Mouse (Mus musculus) mature B cell (primary cell): ENCODE data around the gene Anapc16.
"Not testable (repeated sequence)": the region's sequence is repeated elsewhere in the genome, so short reads cannot be mapped to it uniquely, and the experiment has no call there.

ENCODE experiments used
- in situ Hi-C: fragments of 300-500 bp; cut with MboI; formaldehyde crosslinking; loops from 2 replicates; pipeline ENCODE4 v1.14.3; 2019

Gene Anapc16

DNA sequence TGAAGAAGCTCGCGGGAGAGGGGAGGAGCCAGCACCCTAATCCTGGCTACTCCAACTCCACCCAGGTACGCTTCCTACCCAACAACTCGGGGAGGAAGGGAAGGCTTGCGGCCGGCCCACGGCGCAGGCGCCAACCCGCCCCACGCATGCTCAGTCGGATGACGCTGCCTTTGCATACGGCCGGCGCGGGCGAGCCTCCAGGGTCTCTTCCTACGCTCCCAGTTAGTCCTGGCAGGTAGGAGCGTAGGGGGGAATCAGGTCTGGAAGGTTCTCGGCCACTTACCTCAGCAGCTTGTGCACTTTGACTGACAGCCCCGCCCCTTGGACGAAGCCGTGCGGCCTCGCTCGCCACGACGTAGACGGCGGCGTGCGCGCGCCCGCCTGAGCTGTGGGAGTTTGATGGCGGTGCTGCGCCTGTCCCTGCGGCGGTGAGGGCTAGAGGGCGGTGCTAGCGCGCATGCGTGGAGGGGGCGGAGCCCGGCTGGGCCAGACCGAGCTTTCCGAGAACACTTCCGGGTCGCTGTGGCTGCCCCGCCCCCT, at the start of gene Anapc16, which contains the start of gene Ascc1:
Anapc16 (minus strand) TSS at position 463 of the 540 bp plus-strand sequence.
Ascc1 (plus strand) TSS at position 133 of the 540 bp plus-strand sequence.
- in situ Hi-C loops, result no loop called here

DNA sequence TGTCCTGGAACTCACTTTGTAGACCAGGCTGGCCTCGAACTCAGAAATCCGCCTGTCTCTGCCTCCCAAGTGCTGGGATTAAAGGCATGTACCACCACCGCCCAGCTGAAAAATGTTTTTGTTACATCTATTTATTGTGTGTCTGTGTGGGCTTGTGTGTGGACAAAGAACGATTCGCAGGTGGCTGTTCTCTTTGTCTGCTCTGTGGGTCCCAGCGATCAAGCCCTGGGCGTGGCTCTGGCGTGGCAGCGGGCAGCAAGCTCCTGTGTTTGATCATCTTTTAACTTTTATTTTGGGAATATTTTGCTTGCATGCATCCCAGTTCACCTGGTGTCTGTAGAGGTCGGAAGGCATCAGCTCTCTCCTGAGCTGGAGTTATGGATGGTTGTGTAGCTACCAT, 47.6 kb upstream of the Anapc16 start:
- in situ Hi-C loops, result no loop called here

DNA sequence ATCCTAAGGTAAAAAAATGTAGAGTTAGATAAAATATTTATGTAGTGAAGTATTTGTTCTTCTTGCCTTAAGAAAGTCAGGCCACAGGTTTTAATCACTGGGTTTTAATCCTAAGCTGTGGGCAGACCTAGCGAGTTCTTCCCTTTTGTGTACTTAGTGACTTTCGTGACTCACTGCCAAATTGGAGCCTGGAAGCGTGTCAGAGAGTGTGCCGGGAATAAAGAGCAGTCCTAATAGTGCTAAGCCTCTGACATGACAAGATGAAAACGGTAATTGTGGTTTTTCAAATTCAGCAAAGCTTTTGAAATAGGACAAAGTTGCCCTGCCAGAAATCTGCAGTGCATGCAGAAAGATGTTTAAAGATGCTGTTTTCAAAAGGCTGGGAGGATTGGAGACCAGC, 43.8 kb upstream of the Anapc16 start:
- in situ Hi-C loops, result no loop called here

DNA sequence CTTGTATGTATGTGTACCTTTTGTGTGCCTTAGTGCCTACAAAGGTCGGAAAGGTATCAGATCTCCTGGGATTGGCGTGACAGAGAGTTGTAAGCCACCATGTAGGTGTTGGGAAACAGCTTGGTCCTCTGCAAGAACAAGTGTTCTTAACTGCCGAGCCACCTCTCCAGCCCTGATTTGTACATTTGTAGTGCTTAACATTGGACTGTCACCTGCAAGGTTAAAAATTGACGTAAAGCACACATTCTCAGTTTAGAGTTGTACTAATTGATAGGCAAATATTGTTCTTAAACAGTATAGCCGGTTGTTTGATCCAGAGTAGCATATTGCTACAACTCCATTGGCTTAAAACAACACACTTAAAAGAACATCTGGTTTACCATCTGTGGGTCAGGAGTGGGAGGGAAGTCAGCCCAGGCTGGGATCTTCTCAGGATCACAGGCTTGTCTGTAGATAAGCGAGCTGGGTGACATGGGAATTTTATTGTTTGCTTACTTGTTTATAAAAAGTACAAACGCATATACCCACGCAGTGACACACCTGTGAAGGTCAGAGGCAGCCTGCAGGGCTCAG, 39.5 kb upstream of the Anapc16 start:
- in situ Hi-C loops, result no loop called here

DNA sequence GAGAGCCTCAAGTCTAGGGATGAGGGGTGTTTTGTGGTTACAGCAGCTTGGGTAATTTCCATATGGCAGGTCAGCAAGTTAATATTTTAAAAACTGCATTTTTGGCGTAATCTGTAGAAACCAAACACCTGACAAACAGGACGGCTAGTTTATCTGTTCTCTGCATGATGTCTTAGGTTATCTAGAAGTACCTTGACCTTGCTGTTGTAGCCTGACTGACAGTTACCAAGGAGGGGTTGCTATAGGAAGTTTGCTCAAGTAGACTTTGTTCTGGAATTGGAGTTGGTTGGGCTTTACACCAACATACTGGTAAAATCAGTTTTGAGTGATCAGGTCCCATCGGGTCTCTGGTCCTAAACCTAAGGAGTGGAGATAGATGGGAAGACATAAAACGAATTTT, 32.8 kb upstream of the Anapc16 start:
- in situ Hi-C loops, result no loop called here

DNA sequence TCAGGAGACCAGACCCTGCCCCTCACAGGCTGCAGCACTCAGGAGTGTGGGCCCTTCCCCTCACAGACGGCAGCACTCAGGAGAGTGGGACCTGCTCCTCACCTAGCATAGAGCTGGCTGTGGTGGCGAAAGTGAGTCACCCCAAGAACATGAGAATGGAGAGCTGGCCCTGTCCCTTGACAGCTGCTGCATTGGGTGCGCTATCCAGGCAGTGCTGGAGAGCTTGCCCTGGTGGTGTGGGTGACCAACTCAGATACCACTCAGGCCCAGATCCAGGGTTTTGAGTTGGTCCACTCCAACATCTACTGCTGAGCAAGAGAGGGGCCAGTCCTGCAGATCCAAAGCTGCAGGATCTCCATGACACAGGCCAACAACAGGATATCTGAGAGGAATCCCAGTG, 31.7 kb upstream of the Anapc16 start:
- in situ Hi-C loops, result no loop called here

DNA sequence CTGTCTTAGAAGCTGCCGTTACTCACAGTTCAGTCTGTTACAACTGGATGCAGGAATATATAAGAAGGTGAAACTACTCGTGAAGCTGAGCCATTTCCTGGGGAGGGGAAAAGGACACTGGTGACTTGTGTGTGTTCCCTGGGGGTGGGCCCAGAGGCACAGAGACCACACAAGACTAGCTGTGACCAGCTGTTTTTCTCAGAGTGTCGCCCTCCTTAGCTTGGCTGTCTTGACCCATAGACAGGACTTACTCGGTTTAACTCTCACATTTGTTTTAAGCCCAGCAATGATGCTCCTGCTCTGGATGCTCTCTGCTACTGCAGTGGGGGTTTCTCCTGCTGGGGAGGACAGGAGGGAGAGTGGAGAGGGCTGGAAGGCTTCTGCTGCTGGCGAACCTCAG, 30.1 kb upstream of the Anapc16 start:
- in situ Hi-C loops, result no loop called here

DNA sequence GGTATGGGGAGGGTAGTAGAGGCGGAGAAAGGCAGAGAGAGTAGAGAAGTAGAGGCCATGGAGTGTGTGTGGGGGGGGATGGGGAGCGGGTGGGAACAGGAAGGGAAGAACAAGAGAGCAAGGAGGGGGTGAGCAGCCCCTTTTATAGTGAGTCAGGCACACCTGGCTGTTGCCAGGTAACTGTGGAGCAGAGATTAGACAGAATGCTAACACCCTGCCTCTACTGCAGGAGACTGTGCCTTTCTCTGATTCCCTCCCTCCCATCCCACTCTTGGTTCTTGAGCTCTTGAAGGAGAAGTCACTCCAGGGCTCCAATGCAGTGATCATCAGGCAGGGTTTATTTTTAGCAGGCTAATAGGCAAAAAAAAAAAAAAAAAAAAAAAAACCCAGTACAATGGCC, 29.7 kb upstream of the Anapc16 start:
- in situ Hi-C loops, result no loop called here

DNA sequence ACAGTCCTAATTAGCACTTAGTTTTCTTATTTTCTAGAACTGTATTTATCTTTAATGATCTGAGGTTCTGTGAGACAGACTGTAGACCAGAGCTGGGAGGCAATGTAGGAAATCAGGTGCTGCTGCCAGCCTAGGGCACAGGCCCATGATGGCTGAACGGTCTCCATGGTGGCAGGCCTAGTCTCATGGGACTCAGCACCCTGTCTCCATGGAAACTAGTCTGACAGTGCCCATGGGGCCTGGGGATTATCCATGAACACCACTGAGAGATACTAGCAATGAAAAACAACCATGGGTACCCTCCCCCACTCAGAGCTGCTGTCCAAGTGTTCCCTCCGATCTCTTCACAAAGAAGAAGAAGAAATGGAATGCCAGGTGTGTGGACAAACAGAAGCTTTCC, 29.1 kb upstream of the Anapc16 start:
- in situ Hi-C loops, result no loop called here

DNA sequence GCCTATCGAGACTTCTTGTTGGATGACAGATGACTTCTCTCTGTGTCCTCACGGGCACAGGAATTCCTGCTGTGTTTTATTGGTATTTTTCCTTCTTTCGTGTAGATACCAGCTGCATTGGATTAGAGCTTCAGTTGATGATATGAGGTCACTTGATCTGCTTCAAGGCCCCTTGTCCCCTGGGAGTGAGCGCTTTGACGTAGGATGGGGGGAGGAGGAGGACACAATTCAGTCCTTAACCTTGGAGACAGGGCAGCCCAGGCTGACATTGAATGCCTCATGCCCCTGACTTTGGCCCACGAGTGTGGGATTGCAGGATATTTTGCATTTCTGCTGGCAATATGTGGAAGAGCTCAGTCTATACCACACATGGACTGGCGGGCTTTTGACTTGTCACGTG, 28.6 kb upstream of the Anapc16 start:
- in situ Hi-C loops, result no loop called here

DNA sequence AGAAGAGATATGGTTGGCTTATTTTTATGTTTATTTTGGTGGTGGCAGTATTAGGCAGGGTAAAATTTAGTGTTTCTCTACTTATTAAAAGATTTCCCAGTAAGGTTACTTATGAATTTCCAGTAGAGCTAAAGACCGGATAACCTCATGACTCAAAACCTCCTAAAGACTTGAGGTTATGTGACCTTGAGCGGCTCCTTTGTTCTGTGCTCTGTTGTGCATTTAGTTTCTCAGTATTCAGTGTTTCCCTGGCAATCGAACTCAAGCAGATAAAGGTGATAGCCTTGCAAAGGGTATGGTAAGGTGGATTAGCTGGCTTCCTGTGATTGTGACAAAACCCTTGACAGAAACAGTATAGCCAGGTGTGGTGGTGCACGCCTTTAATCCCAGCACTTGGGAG, 26.5 kb upstream of the Anapc16 start:
- in situ Hi-C loops, result no loop called here

DNA sequence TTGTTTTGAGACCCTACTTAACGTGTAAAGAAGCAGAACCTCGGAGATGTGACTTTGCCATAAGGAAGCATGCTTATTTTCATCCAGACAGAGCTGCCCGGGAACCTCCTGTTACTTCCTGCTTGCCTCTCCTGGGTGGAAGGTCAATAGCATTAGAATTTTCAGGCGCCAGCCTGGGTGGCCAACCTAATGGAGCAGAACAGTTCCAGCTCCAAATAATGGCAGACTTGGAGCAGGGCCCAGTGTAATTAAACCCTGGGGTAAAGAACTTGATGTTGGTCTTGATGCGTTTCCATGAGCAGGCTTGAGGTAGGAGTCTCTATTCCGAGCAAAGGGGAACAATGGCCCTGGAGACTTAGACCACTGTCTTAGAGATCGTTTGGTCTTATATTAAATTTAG, 26.0 kb upstream of the Anapc16 start:
- in situ Hi-C loops, result no loop called here

DNA sequence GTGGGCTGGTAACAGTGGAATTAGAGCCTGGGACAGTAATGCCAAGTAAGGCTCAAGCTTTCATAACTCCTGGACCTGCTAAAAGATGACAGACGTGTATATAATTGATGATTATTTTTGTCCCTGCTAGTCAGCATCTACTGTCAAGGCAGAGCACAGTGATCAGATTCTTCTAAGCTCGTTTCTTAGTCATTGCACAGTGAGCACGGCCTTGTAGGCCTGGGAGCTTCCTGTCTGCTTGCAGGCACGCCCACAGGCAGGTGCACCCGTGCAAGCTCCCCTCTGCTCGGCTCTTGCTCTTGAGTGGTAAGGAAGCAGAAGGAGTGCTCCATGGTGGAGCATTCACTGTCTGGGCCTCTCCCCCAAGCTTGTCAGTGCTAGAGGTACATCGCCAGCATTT, 25.2 kb upstream of the Anapc16 start:
- in situ Hi-C loops, result no loop called here

DNA sequence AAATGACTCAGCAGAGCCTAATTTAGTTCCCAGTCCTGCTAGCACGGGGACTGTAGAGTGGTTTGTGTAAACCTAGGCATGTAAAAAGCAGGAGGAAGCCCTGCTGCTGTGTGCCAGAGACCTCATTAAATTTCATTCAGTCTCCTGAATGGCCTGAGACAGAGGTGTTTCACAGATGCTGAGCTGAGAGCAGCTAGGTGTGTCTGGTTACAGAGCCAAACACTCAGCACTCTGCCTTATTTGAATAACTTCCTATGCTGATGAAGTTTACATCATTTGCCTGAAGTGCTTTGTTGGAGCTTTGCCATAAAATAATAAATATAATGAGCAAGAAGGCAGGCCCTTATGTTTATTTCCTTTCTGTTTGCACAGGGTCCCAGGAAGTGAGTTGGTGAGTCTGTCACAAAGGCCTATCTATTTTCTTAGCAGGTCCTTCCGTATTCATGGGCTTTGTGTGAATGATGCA, 24.7 kb upstream of the Anapc16 start:
- in situ Hi-C loops, result no loop called here

DNA sequence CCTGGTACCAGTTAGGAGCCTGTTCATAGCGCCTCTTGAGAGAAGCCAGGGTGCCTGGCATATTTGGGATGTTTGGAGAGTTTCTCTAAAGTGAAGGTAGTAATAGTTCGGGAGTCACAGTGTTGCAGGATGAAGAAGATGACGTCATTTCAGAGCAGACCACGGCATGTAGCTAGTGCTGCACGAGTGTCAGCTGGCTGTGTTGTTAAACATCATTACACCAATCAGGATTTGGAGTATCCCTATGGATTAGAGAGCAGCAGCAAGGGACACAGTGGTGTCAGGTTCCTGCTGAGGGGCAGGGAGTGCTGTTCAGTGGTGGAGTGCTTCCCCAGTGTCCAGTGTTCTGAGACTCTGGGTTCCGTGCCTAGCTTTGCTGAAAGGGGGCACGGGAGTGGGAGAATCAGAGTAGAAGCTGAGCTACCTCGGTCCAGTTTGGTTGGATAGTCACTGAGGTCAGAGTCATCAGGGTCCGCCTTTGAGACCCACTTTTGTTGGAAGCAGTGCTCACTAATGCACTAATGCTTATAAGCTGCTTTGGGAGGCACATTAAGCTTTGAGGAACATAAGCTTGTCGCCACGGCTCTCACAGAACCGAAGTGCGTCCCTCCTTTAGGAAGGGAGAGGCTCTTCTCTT, 23.9 kb upstream of the Anapc16 start:
- in situ Hi-C loops, result no loop called here

DNA sequence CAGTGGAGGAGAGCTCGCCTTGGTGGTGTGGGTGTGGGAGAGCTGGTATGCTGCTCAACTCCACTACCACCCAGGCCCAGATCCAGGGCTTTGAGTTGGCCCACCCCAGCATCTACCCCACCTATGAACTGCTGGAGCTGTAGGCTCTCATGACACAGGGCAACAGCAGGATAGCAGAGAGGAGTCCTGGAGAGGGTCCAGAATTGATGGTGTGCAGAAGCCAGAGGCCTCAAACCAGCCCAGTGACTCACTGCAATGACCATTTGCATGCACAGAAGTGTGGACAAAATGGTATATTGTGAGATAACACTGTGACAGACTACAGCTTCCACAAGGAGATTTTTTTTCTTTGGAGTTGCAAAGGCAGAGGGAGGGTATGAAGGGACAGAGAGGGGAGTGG, 20.8 kb upstream of the Anapc16 start:
- in situ Hi-C loops, result no loop called here

DNA sequence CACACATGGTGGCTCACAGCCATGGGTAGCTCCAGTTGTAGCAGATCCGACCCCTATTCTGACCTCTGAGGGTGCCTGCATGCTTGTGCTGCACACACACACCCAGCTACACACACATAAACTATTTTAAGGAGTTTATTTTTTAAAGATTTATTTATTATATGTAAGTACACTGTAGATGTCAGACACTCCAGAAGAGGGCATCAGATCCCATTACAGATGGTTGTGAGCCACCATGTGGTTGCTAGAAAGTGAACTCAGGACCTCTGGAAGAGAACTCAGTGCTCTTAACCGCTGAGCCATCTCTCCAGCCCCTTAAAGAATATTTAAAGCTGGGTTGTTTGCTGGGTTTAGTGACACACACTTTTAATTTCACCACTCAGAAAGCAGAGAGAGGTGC, 16.4 kb upstream of the Anapc16 start:
- in situ Hi-C loops, result no loop called here

DNA sequence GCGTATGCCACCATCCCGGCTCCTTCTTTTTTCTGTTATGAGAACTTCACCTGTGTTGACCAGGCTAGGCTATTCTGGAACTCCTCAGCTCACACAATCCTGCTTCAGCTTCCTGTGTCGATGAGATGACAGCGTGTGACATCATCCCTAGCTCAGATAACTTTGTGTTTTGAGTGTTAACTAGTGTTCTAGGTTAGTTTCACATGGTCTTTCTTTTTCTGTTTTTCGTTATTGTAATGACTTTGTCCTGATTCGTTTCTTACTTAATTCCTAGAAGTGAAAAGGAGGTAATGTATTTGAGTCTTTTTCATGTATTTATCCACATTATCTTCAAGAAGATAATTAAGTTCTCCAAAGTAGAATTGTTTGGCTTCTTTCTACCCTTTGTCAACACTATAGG, 13.3 kb upstream of the Anapc16 start:
- in situ Hi-C loops, result no loop called here

DNA sequence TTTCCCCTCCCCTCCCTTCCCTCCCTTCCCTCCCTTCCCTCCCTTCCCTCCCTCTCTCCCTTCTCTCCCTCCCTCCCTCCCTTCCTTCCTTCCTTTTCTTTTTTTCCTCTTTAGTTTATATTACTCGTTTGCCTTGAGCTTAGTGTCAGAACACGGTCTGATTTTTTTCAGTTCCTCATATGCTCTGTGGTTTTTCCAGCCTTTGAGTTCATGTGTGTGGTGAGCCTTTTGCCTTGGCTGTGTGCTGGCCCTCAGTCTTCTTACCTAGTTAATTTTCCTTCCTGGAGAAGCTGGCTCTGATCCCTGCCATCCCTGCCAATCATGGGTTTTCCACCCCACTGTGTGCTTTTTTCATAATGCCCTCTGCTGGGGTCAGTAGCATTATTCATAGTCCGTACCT, 6.2 kb upstream of the Anapc16 start:
- in situ Hi-C loops, result no loop called here

DNA sequence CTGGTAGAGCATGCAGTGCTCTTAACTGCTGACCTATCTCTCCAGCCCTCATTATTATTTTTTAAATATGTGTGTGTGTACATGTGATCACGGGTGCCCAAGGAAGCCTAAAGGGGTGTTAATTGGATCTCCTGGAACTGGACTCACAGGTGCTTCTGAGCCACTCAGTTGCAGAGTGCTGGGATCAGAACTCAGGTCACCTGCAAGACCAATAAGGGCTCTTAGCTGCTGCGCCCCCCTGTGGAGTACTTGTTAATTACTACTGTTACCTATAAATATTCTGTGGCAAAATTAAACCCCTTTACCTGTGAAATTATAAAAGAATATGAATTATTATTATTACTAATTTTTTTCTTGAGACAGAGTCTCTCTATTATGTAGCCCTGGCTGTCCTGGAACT, 2.3 kb upstream of the Anapc16 start:
- in situ Hi-C loops, result no loop called here

DNA sequence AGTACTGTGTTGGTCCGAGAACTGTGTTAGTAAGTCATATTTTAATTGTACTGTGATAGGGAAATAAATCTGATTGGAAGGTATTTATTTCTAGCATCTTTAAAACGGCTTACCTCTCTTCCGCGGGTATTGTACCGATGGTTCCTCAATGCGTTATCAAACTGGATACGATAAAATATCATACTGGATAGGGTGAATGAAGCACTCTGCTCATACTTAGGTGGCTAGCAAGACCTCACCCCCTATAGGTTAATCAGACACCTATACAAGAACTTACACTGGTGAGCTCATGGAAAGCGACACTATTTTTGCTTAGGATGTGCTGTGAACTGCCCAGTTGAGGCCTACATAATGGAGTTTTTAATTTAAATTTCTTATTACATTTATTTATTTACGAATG, 912 bp upstream of the Anapc16 start:
- in situ Hi-C loops, result no loop called here

DNA sequence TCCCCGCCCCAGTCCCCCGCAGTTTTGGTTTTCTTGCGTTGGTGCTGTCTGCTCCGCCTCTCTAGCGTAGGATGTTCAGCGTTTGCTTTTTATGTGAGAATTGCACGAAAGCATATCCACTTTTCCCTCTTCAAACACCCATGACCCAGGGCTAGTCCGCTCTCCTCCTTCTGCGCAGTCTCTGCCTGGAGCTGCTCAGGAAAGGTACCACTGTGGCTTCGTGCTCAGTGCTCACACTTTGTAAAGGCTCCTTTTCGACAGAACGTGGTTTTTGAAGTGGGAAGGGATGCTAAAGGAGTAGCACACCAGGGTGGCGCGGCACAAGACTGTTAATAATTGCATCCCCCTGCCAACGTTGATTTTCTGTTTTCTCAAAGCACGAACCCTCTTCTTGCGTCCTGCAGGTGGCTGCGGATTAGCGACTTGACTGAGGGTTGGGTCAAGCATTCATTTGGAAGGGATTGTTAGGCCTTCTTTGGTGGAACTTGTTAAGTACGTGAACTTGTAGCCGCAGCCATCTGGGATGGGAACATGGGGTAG, 348 bp upstream of the Anapc16 start:
- in situ Hi-C loops, result no loop called here

DNA sequence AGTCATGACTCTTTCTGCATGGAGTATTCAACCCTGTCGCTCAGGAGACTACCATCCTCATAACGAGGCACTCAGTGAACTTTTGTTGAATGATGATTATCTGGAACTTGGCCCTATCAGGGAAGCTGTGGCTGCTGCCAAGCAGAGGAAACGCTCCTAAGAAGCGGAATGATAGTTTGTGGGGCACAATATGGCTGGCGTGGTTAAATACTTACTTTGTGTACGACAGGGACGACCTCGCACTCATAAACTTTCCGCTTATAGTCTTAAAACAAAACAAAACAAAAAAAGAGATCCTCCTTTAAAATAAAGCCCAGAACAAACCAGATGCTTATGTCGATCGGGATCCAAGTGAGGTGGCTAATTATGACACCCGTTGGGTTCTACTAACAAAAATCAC, 732 bp downstream of the Anapc16 start:
- in situ Hi-C loops, result no loop called here

DNA sequence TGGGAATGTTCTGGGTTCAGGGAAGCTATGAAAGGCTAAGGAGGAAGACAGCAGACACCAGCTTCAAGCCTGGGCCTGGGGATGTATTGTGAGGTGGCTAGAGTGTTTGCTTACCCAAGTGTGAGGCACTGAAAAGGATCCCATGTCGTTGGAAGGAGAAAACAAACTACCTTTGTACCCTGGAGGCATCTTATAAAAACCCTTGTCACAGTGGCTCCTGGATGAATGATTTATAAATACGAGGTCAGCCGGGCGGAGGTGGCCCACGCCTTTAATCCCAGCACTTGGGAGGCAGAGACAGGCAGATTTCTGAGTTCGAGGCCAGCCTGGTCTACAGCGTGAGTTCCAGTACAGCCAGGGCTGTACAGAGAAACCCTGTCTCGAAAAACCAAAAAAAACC, 1.3 kb downstream of the Anapc16 start:
- in situ Hi-C loops, result not testable (repeated sequence)
